Comparison of ENCODE assay signal across 7 mouse cellular contexts in genomic region chr8:83441656-83442242, GRCm38 (mm10). TPM values are rescaled to one million over a fixed set of nuclear protein-coding genes. Genes with fewer than 3 reads are reported as not detected.
DNase-seq lines count a peak whose midpoint lies in the region; ATAC-seq and TF ChIP-seq lines count a peak whose summit lies in the region.

No protein-coding gene starts in this region.

- TF ChIP-seq EP300 in heart, postnatal 0 days (IDR thresholded peaks at IDR 0.05; ENCODE audit: low read depth) = no peak

- no peaks in the 10 kb centered on the region for H3K27me3 ChIP-seq in lung, embryonic 16.5 days (ENCODE audit: control insufficient read depth, insufficient read depth, low read depth, low read length)
- no peaks in the 10 kb centered on the region for H3K27me3 ChIP-seq in heart, postnatal 0 days (ENCODE audit: control insufficient read depth, insufficient read depth, low read length)
- H3K27me3 ChIP-seq in midbrain, embryonic 10.5 days (ENCODE audit: low read depth, poor library complexity, severe bottlenecking) = no peaks in the 10 kb centered on the region

- TF ChIP-seq POLR2A in cortical plate, adult 2 months (IDR thresholded peaks at IDR 0.05; ENCODE audit: extremely low read depth, insufficient read depth, low read length) = no peak

- H3K9me3 ChIP-seq in lung, embryonic 16.5 days (ENCODE audit: control insufficient read depth, low read length) = no peaks in the 10 kb centered on the region
- no peaks in the 10 kb centered on the region for H3K9me3 ChIP-seq in heart, postnatal 0 days (replicated peaks; ENCODE audit: control insufficient read depth, low read length)
- H3K9me3 ChIP-seq in midbrain, embryonic 10.5 days (replicated peaks) = no peaks in the 10 kb centered on the region

- 1% methylated on average over 29 of the region's 29 CpGs for WGBS in lung, embryonic 16.5 days
- WGBS in heart, postnatal 0 days = 2% methylated on average over 29 of the region's 29 CpGs
- 2% methylated on average over 29 of the region's 29 CpGs for WGBS in midbrain, embryonic 10.5 days

- H3K4me2 ChIP-seq in lung, embryonic 16.5 days (ENCODE audit: low read depth, low read length) = peak overlapping the region; percentile 88
- H3K4me2 ChIP-seq in heart, postnatal 0 days (ENCODE audit: low read depth, low read length) = peak overlapping the region; percentile 84

- peak overlapping the region; percentile 94 for H3K4me3 ChIP-seq in lung, embryonic 16.5 days (ENCODE audit: low read length)
- peak overlapping the region; percentile 87 for H3K4me3 ChIP-seq in cortical plate, adult 2 months (ENCODE audit: insufficient read depth, low read length)
- H3K4me3 ChIP-seq in heart, postnatal 0 days (ENCODE audit: low read depth, low read length) = peak overlapping the region; percentile 76
- peak overlapping the region; percentile 91 for H3K4me3 ChIP-seq in midbrain, embryonic 10.5 days

- ATAC-seq in lung, embryonic 16.5 days (ENCODE audit: low read depth) = no peak
- no peak for ATAC-seq in heart, postnatal 0 days (ENCODE audit: insufficient read depth, low read depth)

- peak overlapping the region; percentile 91 for H3K27ac ChIP-seq in lung, embryonic 16.5 days (ENCODE audit: low read length)
- peak overlapping the region; percentile 8 for H3K27ac ChIP-seq in cortical plate, adult 2 months (ENCODE audit: insufficient read depth, low read length)
- peak overlapping the region; percentile 83 for H3K27ac ChIP-seq in heart, postnatal 0 days (ENCODE audit: low read depth)
- peak overlapping the region; percentile 97 for H3K27ac ChIP-seq in midbrain, embryonic 10.5 days (replicated peaks)

- no peak for DNase-seq in lung, adult 18-20 months
- DNase-seq in heart, postnatal 0 days (ENCODE audit: low spot score) = no peak
- no peak for DNase-seq in midbrain, embryonic 10.5 days (ENCODE audit: low spot score)
- no peak for DNase-seq in natural killer cell, adult 2 months (ENCODE audit: low spot score in 2 of 2)
- DNase-seq in adrenal gland, postnatal 36 days = no peak

- no peak for TF ChIP-seq CTCF in cortical plate, adult 2 months (IDR thresholded peaks at IDR 0.05; ENCODE audit: extremely low read depth, insufficient read depth, low read length)
- TF ChIP-seq CTCF in heart, postnatal 0 days (IDR thresholded peaks at IDR 0.05; ENCODE audit: low read depth) = no peak

- H3K9ac ChIP-seq in lung, embryonic 16.5 days (ENCODE audit: low read length) = peak overlapping the region; percentile 95
- H3K9ac ChIP-seq in heart, postnatal 0 days (replicated peaks; ENCODE audit: low read depth, low read length) = peak overlapping the region; percentile 87

- H3K4me1 ChIP-seq in lung, embryonic 16.5 days (replicated peaks; ENCODE audit: control insufficient read depth, insufficient read depth, low read length) = peaks cover 10% of the 10 kb centered on the region
- H3K4me1 ChIP-seq in cortical plate, adult 2 months (ENCODE audit: control insufficient read depth, insufficient read depth, low read length) = peaks cover 1% of the 10 kb centered on the region; the same call in 1 of the 2 replicates
- H3K4me1 ChIP-seq in heart, postnatal 0 days (ENCODE audit: control insufficient read depth, insufficient read depth) = peaks cover 9% of the 10 kb centered on the region
- peaks cover 22% of the 10 kb centered on the region for H3K4me1 ChIP-seq in midbrain, embryonic 10.5 days

- H3K36me3 ChIP-seq in lung, embryonic 16.5 days (ENCODE audit: control insufficient read depth, insufficient read depth, low read length) = peaks cover 4% of the 10 kb centered on the region; the same call in 1 of the 2 replicates
- peaks cover 5% of the 10 kb centered on the region for H3K36me3 ChIP-seq in heart, postnatal 0 days (replicated peaks; ENCODE audit: control insufficient read depth, insufficient read depth, low read length)
- peaks cover 12% of the 10 kb centered on the region for H3K36me3 ChIP-seq in midbrain, embryonic 10.5 days

RNA-seq across cellular contexts. Expression of gene Scoc, which starts 16.4 kb away (rescaled TPM):
- polyA plus RNA-seq in lung, embryonic 16.5 days (2015; fragmentation: Nextera tagmentation; extraction: Ambion mirVana) = 114 TPM in 2 replicates
- 233 and 248 TPM in 2 replicates for polyA plus RNA-seq in cortical plate, adult 2 months (2012; rRNA removed)
- 18.3 and 39.8 TPM in 2 replicates for total RNA-seq in heart, postnatal 0 days (2014; rRNA removed; ENCODE audit: low replicate concordance)
- polyA plus RNA-seq in heart, postnatal 0 days (2015; fragmentation: Nextera tagmentation; extraction: Ambion mirVana) = 65.8 and 78.6 TPM in 2 replicates
- 129 and 131 TPM in 2 replicates for polyA plus RNA-seq in midbrain, embryonic 10.5 days (2016; fragmentation: Nextera tagmentation; extraction: Ambion mirVana)
- total RNA-seq in adrenal gland, postnatal 36 days (2021) = 10 to 100 TPM; 75.2 to 83.3 TPM

RNA-seq across cellular contexts. Expression of gene Clgn, which starts 52.1 kb away (rescaled TPM):
- 0.05 and 0.14 TPM in 2 replicates for polyA plus RNA-seq in lung, embryonic 16.5 days (2015; fragmentation: Nextera tagmentation; extraction: Ambion mirVana)
- 8.3 and 8.8 TPM in 2 replicates for polyA plus RNA-seq in cortical plate, adult 2 months (2012; rRNA removed)
- not detected in 2 replicates for total RNA-seq in heart, postnatal 0 days (2014; rRNA removed; ENCODE audit: low replicate concordance)
- polyA plus RNA-seq in heart, postnatal 0 days (2015; fragmentation: Nextera tagmentation; extraction: Ambion mirVana) = not detected in 2 replicates
- polyA plus RNA-seq in midbrain, embryonic 10.5 days (2016; fragmentation: Nextera tagmentation; extraction: Ambion mirVana) = 3.0 and 4.7 TPM in 2 replicates
- under 1 TPM in 1 of 2 experiments, not detected in 1; 0.13 TPM for total RNA-seq in adrenal gland, postnatal 36 days (2021)

Comparison
In these comparisons a context has a peak if more than half of its experiments do, and no peak if none do; other contexts are left out.
1. H3K27ac ChIP-seq: peak in every context shown above with its lines; median percentile 97 in midbrain, embryonic 10.5 days; 91 in lung, embryonic 16.5 days; 83 in heart, postnatal 0 days; 8 in cortical plate, adult 2 months.